Mouse (Mus musculus): ENCODE data around the gene Hmgcs2. TPM values are rescaled to one million over a fixed set of nuclear protein-coding genes. Genes with fewer than 3 reads are reported as not detected.

Gene Hmgcs2
- total RNA-seq, 1 experiment from 2014 or later: 0.30 TPM

DNA sequence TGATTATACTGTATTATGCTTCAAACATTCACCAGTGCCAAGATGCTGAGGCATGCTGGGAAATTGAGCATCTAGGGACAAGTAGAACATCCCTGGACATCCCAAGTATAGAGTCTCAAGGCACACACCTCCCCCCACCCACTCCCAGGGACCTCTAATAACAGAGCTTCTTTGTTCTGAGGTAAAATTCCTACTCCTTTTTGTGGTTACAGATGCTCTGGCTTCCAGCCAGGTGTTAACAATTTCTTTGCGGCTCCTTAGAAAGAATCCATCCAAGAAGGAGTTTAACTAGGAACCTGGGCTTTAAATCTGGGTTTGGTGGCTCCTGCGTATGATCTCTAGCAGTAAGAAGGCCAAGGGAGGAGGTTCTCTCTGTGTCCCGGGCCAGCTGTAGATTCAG, 36.9 kb downstream of the Hmgcs2 start:
- ATAC-seq (replicated peaks in 1 of 2; ENCODE audit: insufficient read depth in 1 of 2, low FRiP score in 2 of 2, low TSS enrichment in 1 of 2, low read depth in 1 of 2, poor library complexity in 2 of 2, severe bottlenecking in 2 of 2): no peak

DNA sequence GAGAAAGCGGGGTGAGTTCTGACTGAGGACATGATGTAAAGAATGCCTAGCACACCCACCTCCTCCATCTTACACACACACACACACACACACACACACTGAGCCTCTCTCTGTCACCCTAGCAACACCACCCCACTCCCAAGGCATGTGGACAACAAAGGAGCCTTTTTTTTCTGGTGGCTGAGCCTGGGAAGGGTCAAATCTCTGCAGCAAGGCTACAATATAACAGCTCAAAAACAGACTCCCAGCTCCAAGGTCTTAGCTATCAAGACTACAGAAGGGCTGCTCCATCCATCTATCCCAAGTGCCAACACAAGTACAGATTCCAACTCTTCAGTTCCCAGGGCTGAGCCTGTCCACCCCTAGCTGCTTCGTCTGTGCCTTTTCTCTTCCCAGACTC, 39.0 kb downstream of the Hmgcs2 start:
- ATAC-seq (replicated peaks in 1 of 2; ENCODE audit: insufficient read depth in 1 of 2, low FRiP score in 2 of 2, low TSS enrichment in 1 of 2, low read depth in 1 of 2, poor library complexity in 2 of 2, severe bottlenecking in 2 of 2): no peak

- no peak for ATAC-seq (replicated peaks in 1 of 2; ENCODE audit: insufficient read depth in 1 of 2, low FRiP score in 2 of 2, low TSS enrichment in 1 of 2, low read depth in 1 of 2, poor library complexity in 2 of 2, severe bottlenecking in 2 of 2)
Measured at GRCm38 (mm10) chr3:98322209-98322608, 42.0 kb downstream of the Hmgcs2 start.

DNA sequence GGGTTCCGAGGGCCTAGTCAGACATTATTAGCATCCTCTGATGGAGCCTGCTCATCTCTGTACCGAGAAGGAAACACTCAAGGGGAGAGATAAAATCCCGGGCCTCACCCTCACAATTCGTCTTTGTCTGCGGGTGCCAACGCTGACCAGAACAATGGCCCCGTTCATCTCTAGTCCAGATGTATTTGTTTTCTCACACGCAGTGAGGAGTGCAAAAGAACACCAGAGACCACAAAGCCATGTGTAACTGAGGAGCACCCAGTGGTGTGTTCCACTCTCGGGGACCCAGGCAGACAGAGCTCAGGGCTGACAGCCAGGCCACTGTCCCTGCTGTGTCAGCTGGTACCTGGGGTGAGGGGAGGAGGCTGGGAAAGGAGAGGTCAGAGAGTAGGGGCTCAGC, 44.0 kb downstream of the Hmgcs2 start:
- no peak for ATAC-seq (replicated peaks in 1 of 2; ENCODE audit: insufficient read depth in 1 of 2, low FRiP score in 2 of 2, low TSS enrichment in 1 of 2, low read depth in 1 of 2, poor library complexity in 2 of 2, severe bottlenecking in 2 of 2)

DNA sequence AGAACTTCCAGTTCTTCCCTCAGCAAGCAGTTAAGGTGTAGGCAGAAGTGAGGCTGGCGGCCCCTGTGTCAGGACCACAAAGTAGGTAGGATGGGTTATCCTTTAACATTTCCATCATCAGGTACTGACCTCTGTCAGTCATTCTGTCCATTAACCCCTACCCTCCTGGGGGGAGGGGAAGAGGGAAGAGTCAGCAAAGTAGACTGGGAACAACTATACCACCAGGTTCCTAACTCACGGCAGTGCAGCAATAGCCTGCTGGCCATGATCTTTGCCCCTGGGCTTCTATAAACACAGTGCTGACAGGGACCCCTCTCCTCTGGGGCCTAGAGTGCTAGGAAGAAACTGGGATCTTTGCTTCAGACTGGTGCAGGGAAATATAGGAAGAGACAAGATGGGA, 53.8 kb downstream of the Hmgcs2 start:
- no peak for ATAC-seq (replicated peaks in 1 of 2; ENCODE audit: insufficient read depth in 1 of 2, low FRiP score in 2 of 2, low TSS enrichment in 1 of 2, low read depth in 1 of 2, poor library complexity in 2 of 2, severe bottlenecking in 2 of 2)

GRCm38 (mm10) chr3:98335331-98335730, 55.1 kb downstream of the Hmgcs2 start:
- 0 out of 4 replicates have a peak, but pooled peaks have one; percentile 0 to 11 for ATAC-seq (replicated peaks in 1 of 2; ENCODE audit: insufficient read depth in 1 of 2, low FRiP score in 2 of 2, low TSS enrichment in 1 of 2, low read depth in 1 of 2, poor library complexity in 2 of 2, severe bottlenecking in 2 of 2)

DNA sequence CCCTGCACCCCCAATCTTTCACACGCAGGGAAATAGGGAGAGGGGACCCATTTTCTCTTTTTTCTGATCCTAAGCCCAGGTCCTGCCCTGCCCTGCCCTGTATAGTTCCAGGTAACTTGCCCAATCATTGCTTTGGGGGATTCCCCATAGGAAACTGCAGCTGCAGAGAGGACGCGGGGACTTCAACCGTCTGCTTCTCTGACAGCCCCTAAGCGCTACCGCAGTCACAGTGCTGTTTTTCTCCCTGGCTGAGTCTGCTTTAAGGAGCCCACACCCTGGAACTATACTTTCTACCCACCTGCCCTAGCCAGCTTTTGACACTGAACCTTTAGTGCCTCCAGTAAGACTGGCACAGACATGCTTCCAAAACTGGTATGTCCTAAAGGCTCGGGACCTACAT, 55.7 kb downstream of the Hmgcs2 start:
- ATAC-seq (replicated peaks in 1 of 2; ENCODE audit: insufficient read depth in 1 of 2, low FRiP score in 2 of 2, low TSS enrichment in 1 of 2, low read depth in 1 of 2, poor library complexity in 2 of 2, severe bottlenecking in 2 of 2): peak; percentile 24 to 37

DNA sequence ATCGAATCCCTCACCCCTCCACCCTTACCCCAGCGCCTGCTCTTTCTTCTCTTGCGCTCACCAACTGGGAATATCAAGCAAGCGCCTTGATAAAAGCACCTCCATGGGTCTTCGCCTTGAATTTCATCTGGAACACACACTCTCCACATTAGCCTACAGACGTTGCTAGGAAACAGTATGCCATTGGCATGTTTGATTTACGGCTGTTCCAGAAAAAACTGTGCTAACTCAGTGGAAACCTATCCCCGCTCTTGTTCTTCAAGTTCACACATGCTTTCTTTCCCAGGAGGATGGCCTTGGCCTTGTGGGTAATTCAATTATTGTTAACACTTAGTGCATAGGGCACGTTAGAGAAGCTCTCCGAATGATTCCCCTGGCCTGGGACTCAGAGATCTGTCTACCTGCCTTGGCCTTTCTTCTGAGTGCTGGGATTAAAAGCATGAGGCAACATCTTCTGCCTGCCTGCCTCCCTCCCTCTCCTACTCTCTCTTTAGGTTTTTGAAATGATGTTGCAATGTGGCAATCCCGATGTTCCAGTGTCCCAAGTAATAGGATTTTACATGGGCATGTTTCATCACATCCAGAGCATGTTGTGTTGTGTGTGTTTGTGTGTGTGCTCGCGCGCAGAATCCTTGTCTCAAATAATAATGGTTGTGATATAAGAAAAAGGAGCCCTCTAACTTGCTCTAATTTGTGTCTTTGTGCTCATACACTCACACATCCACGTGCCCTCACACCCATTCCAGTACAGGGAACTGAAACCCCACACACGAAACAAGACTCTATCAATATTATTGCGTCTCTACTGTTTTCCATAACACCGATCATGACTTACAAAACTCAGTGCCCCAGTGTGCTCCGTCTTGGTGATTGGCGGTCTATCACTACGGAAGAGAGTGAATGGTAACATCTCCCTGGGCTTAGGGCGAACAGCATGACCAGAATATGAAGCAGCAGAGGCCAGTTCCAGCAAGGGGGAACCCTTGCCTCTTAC, 56.7 kb downstream of the Hmgcs2 start:
- ATAC-seq (replicated peaks in 1 of 2; ENCODE audit: insufficient read depth in 1 of 2, low FRiP score in 2 of 2, low TSS enrichment in 1 of 2, low read depth in 1 of 2, poor library complexity in 2 of 2, severe bottlenecking in 2 of 2): no peak

- ATAC-seq (replicated peaks in 1 of 2; ENCODE audit: insufficient read depth in 1 of 2, low FRiP score in 2 of 2, low TSS enrichment in 1 of 2, low read depth in 1 of 2, poor library complexity in 2 of 2, severe bottlenecking in 2 of 2): peak; percentile 52 to 60
Measured at GRCm38 (mm10) chr3:98338584-98339041, 58.4 kb downstream of the Hmgcs2 start.

- no peak for ATAC-seq (replicated peaks in 1 of 2; ENCODE audit: insufficient read depth in 1 of 2, low FRiP score in 2 of 2, low TSS enrichment in 1 of 2, low read depth in 1 of 2, poor library complexity in 2 of 2, severe bottlenecking in 2 of 2)
Measured at GRCm38 (mm10) chr3:98339097-98339705, 59.0 kb downstream of the Hmgcs2 start.

GRCm38 (mm10) chr3:98339706-98340109, 59.5 kb downstream of the Hmgcs2 start, which contains the start of gene Phgdh:
TSS of gene Phgdh (minus strand) at chr3:98339990.
- ATAC-seq (replicated peaks in 1 of 2; ENCODE audit: insufficient read depth in 1 of 2, low FRiP score in 2 of 2, low TSS enrichment in 1 of 2, low read depth in 1 of 2, poor library complexity in 2 of 2, severe bottlenecking in 2 of 2): peak; percentile 67 to 72

DNA sequence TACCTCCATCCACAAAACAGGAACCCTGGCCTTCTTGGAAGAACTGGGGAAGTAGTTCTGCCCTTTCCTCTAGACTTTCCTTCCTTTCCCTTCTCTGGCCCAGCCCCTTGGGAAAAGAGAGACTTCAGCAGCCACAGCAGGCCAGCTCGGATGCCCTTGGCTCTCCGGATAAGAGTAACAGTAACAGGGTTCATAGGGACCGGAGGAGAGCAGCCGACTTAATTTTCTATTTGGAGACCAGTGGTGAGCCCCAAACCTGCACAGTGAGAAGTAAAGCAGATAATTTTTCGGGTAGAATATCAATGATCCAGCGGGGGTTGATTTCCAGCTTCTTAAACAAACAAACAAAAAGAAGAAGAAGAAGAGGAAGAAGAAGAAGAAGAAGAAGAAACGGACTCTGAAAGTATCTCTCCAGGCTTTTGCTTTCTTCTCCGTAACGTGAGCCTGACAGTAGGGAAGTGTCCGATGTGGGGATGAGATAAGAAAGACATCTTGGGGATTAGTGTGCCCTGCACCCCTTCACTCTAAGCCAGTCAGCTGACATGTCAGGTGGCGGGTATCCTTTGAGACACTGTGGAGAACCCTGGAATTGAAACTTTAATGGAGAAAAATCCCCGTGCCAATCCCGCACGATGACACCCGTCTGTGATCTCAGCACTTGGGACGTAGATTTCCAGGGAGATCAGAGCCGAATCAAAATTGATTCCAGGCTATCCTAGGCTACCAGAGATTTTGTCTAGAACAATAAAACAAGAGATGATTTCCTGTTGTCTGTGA, 60.8 kb downstream of the Hmgcs2 start:
- ATAC-seq (replicated peaks in 1 of 2; ENCODE audit: insufficient read depth in 1 of 2, low FRiP score in 2 of 2, low TSS enrichment in 1 of 2, low read depth in 1 of 2, poor library complexity in 2 of 2, severe bottlenecking in 2 of 2): no peak

DNA sequence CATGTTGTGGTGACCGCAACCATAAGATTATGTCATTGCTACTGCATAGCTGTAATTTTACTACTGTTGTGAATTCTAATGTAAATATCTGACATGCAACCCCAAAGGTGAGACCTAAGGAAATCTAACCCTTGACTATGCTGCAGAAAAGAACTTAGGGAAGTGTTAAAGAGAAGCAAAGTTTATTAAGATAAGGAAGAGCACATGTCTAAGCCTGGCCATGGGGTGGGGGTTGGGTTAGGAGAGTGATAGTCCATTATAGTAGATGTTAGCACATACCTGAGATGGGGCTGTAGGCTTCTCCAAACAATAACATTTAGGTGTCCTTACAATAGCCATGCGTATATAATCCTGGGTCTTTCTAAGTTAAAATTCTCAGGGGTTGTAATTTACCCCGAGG, 63.0 kb downstream of the Hmgcs2 start:
- ATAC-seq (replicated peaks in 1 of 2; ENCODE audit: insufficient read depth in 1 of 2, low FRiP score in 2 of 2, low TSS enrichment in 1 of 2, low read depth in 1 of 2, poor library complexity in 2 of 2, severe bottlenecking in 2 of 2): no peak

DNA sequence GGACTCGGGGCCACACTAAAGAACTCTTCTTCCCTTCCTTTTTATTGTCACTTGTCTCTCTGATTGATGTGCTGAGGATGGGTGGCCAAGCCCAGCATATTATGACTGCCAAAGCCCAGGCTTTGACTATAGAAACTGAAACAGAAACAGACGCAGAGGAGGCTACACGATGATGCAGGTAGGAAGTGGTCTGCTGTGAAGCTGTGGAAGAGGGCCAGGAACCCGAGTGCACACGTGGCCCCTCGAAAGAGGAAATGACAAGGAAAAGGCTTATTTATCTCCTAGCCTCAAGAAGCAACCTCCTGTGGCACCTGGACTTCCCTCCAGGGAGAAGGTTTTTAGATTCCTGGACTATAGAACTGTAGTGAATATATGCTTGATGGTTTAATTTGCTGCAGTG, 67.9 kb downstream of the Hmgcs2 start:
- ATAC-seq (replicated peaks in 1 of 2; ENCODE audit: insufficient read depth in 1 of 2, low FRiP score in 2 of 2, low TSS enrichment in 1 of 2, low read depth in 1 of 2, poor library complexity in 2 of 2, severe bottlenecking in 2 of 2): peak; percentile 91 to 95

- ATAC-seq (replicated peaks in 1 of 2; ENCODE audit: insufficient read depth in 1 of 2, low FRiP score in 2 of 2, low TSS enrichment in 1 of 2, low read depth in 1 of 2, poor library complexity in 2 of 2, severe bottlenecking in 2 of 2): peak; percentile 27 to 51; a peak in 3 of 4 replicates
Measured at GRCm38 (mm10) chr3:98348705-98349104, 68.5 kb downstream of the Hmgcs2 start.

DNA sequence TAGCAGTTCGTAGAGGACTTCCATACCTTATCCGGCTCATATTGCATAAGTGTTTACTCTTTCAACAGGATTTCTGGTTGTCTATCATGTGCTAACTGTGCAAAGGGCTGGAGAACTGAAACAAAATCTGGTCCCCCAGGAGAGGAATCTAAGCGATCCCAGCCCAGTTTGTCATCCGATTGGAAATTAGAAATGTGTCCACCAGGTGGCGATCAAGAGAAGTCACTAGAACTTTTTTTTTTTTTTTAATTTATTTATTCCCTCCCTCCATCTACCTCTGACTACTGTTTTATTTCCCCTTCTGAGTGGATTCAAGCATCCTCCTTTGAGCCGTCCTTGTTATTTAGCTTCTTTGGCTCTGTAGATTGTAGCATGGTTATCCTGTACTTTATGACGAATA, 73.7 kb downstream of the Hmgcs2 start:
- ATAC-seq (replicated peaks in 1 of 2; ENCODE audit: insufficient read depth in 1 of 2, low FRiP score in 2 of 2, low TSS enrichment in 1 of 2, low read depth in 1 of 2, poor library complexity in 2 of 2, severe bottlenecking in 2 of 2): peak in 1 of 2 experiments; percentile 23; a peak in 1 of 4 replicates

DNA sequence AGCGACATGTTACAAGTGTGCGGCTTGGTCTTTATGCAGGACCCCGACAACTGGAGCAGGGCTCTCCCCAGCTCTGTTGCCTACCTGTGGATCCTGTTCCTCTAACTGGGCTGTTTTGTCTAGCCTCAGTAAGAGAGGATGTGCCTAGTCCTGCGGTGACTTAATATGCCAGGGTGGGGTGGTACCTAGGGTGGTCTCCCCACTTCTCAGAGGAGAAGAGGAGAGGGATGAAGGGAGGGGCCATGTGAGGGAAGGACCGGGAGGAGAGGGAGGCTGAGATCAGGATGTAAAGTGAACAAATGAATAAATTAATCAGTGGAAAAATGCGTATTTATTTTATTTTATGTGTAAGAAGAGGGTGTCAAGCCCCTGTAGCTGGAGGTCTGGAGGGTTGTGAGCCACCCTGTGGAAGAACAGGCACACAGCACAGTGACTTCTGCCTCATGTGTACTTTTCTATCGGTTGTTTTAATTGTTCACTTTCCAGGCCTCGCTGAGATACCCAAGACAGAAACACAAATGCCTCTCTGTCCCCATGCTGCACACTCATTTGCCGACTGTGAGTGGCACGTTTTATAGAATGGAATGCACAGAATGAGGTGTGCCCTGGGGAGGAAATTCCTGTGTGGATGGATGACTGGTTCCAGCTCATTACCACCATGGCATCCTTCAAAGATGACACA, 75.2 kb downstream of the Hmgcs2 start:
- no peak for ATAC-seq (replicated peaks in 1 of 2; ENCODE audit: insufficient read depth in 1 of 2, low FRiP score in 2 of 2, low TSS enrichment in 1 of 2, low read depth in 1 of 2, poor library complexity in 2 of 2, severe bottlenecking in 2 of 2)
